Mouse (Mus musculus) kidney, embryonic 16.5 days (tissue): ENCODE measurements around the gene Fastkd5. TPM values are rescaled to one million over a fixed set of nuclear protein-coding genes. Genes with fewer than 3 reads are reported as not detected.
A peak's percentile ranks its signal among the peaks of the same experiment; 100 is the strongest.
"Not testable (repeated sequence)": the region's sequence is repeated elsewhere in the genome, so short reads cannot be mapped to it uniquely, and the experiment has no call there.

Source experiments
- ATAC-seq: fragments of 200-750 bp; cut with Nextera tagmentation; 2 replicates; pipeline ENCODE4 v1.8.0; 2017; ENCODE audit warnings: moderate TSS enrichment; ENCODE audit not compliant: low FRiP score, low TSS enrichment
- H3K27ac ChIP-seq: fragments of 300-500 bp; sonication (generic); 2 replicates; pipeline ENCODE4 v1.5.1; 2014; ENCODE audit warnings: low read length
- H3K27me3 ChIP-seq: fragments of 300-500 bp; sonication (generic); 2 replicates; pipeline ENCODE4 v1.6.1; 2014; ENCODE audit warnings: low read length, control low read depth, mixed read lengths; ENCODE audit not compliant: insufficient read depth
- H3K36me3 ChIP-seq: fragments of 300-500 bp; sonication (generic); 2 replicates; pipeline ENCODE4 v1.6.1; 2014; ENCODE audit warnings: low read length, control low read depth, mixed read lengths; ENCODE audit not compliant: insufficient read depth
- H3K4me1 ChIP-seq: fragments of 300-500 bp; sonication (generic); 2 replicates; pipeline ENCODE4 v1.6.1; 2014; ENCODE audit warnings: low read length, control low read depth, mixed read lengths; ENCODE audit not compliant: insufficient read depth
- H3K4me2 ChIP-seq: fragments of 300-500 bp; sonication (generic); replicated peaks from 2 replicates; pipeline ENCODE4 v1.6.1; 2014; ENCODE audit warnings: low read depth, low read length
- H3K4me3 ChIP-seq: fragments of 300-500 bp; sonication (generic); 2 replicates; pipeline ENCODE4 v1.5.1; 2014; ENCODE audit warnings: mild to moderate bottlenecking, low read length
- H3K9ac ChIP-seq: fragments of 300-500 bp; sonication (generic); replicated peaks from 2 replicates; pipeline ENCODE4 v1.6.1; 2014; ENCODE audit warnings: low read length
- H3K9me3 ChIP-seq: fragments of 300-500 bp; sonication (generic); 2 replicates; pipeline ENCODE4 v1.6.1; 2016; ENCODE audit warnings: low read length, control low read depth
- WGBS: fragments of 180-500 bp; shearing (Covaris S2); extraction: QIAGEN DNeasy Blood & Tissue Kit; methylation state at CpG from one replicate; pipeline ENCODE4 v1.1.7; 2014; 5-methylcytosine and 5-hydroxymethylcytosine counted together
- polyA plus RNA-seq: library from polyadenylated mRNA; unstranded; fragments of >200 nt; fragmentation: Nextera tagmentation; extraction: Ambion mirVana; gene quantifications from 2 replicates; pipeline ENCODE4 v1.2.1, GENCODE M21; 2015

Gene Fastkd5
- polyA plus RNA-seq, 1 experiment from 2014 or later: 16.4 TPM

DNA sequence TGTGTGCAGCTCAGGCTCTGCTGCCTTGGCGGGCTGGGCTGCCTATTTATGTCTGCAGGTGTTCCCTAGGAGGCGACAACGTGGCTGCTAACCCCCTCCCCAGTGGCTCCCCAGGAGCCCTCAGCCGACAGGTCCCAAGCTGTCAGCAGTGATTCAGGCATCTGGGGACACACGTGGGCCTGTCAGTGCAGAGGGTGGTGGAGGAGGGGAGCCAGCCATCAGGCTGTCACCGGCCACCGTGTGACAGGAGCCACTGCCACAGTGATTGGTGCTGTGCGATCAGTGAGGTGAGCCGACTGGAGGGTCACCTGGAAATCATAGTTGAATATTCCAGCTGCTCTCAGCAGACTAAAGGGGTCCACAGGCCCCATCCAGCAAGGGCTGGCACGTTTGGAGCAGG is 47.3 kb downstream of the Fastkd5 start, which contains the start of gene Avp:
Gene Avp (minus strand): TSS at position 3 of the 400 bp plus-strand sequence.
- Histone ChIP-seq H3K4me2 (no peak within 1 kb of the TSS), H3K27ac (no peak within 1 kb of the TSS), H3K9ac (no peak within 1 kb of the TSS), H3K4me1 (peaks cover 11% of the 10 kb centered on the region), H3K4me3 (no peak within 1 kb of the TSS), H3K9me3 (no peaks in the 10 kb centered on the region), H3K36me3 (no peaks in the 10 kb centered on the region), H3K27me3 (peaks cover 51% of the 10 kb centered on the region)
- ATAC-seq: no peak
- WGBS: 37% methylated on average over 10 of the region's 10 CpGs

DNA sequence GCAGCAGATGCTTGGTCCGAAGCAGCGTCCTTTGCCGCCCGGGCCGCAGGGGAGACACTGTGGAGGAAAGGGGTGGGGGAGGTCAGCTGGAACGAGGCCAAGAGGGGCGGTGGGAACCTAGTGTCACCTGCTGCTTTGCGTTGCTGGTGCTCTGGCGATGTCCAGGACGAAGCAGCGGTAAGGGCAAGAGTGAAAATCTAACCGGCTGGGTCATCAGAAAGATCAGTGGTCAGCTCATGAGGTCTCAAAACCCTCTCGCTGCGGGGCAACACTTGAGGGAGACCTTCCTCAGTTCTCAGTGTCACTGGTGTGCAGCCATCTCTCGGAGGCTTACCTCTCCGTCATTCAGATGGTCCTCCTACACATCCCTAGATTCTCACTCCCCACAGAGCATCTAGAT is 48.6 kb downstream of the Fastkd5 start:
- Histone ChIP-seq H3K9me3 (no peaks in the 10 kb centered on the region), H3K4me1 (peaks cover 19% of the 10 kb centered on the region), H3K9ac (no peak overlapping the region), H3K36me3 (no peaks in the 10 kb centered on the region), H3K4me3 (peak overlapping the region; percentile 39), H3K4me2 (peak overlapping the region; percentile 54), H3K27ac (no peak overlapping the region), H3K27me3 (peaks cover 65% of the 10 kb centered on the region)
- 3% methylated on average over 16 of the region's 16 CpGs for WGBS
- no peak for ATAC-seq

DNA sequence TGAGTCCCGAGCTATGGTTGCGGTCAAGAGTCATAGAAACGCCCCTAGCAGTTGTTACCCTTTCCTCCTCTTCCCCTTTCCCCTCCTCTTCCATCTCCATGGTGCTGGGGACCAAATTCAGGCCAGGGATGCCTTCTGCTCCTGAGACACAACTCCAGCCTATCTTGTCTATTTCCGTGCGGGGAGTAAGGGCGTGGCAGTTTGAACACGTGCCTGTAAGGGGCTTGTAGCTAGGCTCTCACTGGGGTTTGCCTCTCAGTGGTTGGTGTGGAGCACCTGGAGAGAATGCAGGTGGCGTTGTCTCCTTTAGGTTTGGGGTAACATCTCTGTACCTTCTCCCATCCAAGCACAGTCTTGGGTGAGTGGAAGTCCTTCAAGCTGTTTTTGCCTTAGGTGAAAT is 50.0 kb downstream of the Fastkd5 start:
- Histone ChIP-seq H3K27ac (no peak overlapping the region), H3K27me3 (peaks cover 78% of the 10 kb centered on the region), H3K9ac (no peak overlapping the region), H3K4me1 (peaks cover 19% of the 10 kb centered on the region), H3K4me3 (no peak overlapping the region), H3K9me3 (no peaks in the 10 kb centered on the region), H3K36me3 (no peaks in the 10 kb centered on the region), H3K4me2 (no peak overlapping the region)
- 10% methylated on average over 8 of the region's 8 CpGs for WGBS
- no peak for ATAC-seq

DNA sequence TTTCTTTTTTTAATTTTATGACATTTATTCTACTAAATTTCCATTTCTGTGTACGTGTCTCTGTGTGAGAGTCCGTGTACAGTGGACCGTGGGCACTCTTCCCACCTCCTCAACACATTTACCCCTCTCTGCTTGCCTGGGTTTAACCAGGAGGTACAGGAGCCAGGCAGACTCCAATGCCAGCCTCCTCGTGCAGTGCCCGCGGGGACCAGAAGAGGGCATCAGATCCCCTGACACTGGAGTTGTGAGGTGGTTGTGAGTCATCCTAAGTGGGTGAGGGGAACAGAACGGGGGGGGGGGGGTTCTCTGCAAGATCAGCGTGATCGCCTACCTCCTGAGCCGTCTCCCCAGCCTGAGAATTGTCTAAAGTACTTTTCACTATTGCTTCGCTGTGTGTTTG is 51.7 kb downstream of the Fastkd5 start:
- 9% methylated on average over 11 of the region's 11 CpGs for WGBS
- H3K9me3 ChIP-seq: no peaks in the 10 kb centered on the region
- ATAC-seq: no peak
- peaks cover 19% of the 10 kb centered on the region for H3K4me1 ChIP-seq
- H3K4me3 ChIP-seq: no peak overlapping the region
- no peaks in the 10 kb centered on the region for H3K36me3 ChIP-seq
- H3K27me3 ChIP-seq: peaks cover 78% of the 10 kb centered on the region
- no peak overlapping the region for H3K4me2 ChIP-seq
- no peak overlapping the region for H3K9ac ChIP-seq
- H3K27ac ChIP-seq: no peak overlapping the region

DNA sequence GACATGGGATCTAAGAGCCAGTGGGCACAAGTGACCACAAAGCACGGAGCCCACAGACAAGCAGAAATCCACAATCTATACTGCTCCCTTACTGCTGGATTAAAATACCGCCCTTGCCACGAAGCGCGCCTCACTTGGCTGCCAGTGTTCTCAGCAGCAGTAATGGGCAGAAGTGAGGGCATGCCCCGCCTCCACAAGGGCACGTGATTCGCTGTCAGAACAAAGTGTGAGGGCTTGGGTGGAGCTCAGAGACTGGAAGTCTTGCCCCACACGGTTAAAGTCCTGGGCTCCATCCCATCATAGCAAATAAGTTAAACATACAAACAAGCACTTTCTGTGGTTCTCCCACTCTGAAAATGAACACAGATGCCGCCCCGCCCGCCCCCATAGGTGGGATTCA is 52.2 kb downstream of the Fastkd5 start:
- Histone ChIP-seq H3K4me3 (no peak overlapping the region), H3K27me3 (peaks cover 75% of the 10 kb centered on the region), H3K9me3 (no peaks in the 10 kb centered on the region), H3K4me2 (peak overlapping the region; percentile 24; the same call in 1 of the 2 replicates), H3K9ac (no peak overlapping the region), H3K36me3 (no peaks in the 10 kb centered on the region), H3K4me1 (peaks cover 19% of the 10 kb centered on the region), H3K27ac (no peak overlapping the region)
- WGBS: 4% methylated on average over 12 of the region's 12 CpGs
- peak; percentile 46; the same call in 1 of the 2 replicates for ATAC-seq

DNA sequence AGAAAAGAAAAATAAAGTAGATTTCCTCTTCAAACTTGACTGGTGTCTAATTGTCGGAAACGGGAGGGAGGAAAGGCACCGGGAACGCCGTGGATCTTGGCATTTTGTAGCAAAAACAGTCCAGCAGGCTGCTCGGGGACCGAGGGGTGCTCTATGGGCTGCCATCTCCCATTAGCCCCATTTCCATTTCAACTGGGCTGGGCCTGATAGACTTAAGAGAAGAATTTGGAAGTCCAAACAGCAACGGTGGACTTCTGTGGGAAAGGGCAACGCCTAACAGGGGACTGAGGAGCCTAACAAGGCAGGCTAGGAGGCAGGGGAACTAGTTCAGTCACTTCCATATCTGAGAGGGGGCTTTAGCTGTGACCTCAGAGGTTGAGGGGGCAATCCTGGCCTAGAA is 52.8 kb downstream of the Fastkd5 start:
- Histone ChIP-seq H3K4me3 (peak overlapping the region; percentile 37), H3K4me2 (peak overlapping the region; percentile 55), H3K36me3 (no peaks in the 10 kb centered on the region), H3K4me1 (peaks cover 19% of the 10 kb centered on the region), H3K27ac (no peak overlapping the region), H3K27me3 (peaks cover 70% of the 10 kb centered on the region), H3K9ac (no peak overlapping the region; the same call in 1 of the 2 replicates), H3K9me3 (no peaks in the 10 kb centered on the region)
- WGBS: 7% methylated on average over 9 of the region's 9 CpGs
- no peak for ATAC-seq

DNA sequence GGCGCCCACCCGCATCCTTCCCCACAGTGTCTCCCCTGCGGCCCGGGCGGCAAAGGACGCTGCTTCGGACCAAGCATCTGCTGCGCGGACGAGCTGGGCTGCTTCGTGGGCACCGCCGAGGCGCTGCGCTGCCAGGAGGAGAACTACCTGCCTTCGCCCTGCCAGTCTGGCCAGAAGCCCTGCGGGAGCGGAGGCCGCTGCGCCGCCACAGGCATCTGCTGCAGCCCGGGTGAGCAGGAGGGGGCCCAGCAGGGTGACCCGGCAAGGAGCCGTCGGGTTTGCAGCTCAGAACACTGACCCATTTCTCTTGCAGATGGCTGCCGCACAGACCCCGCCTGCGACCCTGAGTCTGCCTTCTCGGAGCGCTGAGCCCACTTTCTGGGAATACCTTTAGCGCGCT is 53.3 kb downstream of the Fastkd5 start:
- ATAC-seq, H3K27ac ChIP-seq, H3K9me3 ChIP-seq, H3K36me3 ChIP-seq: not testable (repeated sequence)
- peaks cover 66% of the 10 kb centered on the region for H3K27me3 ChIP-seq
- peak overlapping the region; percentile 53 for H3K9ac ChIP-seq
- WGBS: under 1% methylated on average over 30 of the region's 32 CpGs
- H3K4me1 ChIP-seq: peaks cover 19% of the 10 kb centered on the region
- H3K4me3 ChIP-seq: peak overlapping the region; percentile 37
- peak overlapping the region; percentile 55 for H3K4me2 ChIP-seq

DNA sequence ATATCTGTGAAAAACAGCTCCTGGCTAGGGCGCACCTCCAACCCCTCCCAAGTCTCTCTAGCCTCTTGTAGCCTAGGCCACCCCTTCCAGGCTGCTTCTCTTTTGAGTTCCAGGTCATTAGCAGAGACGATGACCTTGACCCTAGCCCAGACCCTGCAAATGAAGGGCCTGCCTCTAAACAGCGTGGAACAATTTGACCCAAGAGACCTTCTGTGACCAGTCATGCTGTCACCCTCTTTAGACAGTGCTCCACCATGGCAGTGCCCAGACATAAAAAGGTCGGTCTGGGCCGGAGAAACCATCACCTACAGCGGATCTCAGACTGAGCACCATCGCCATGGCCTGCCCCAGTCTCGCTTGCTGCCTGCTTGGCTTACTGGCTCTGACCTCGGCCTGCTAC is 54.0 kb downstream of the Fastkd5 start, which contains the start of gene Oxt:
Gene Oxt (plus strand): TSS at position 301 of the 400 bp plus-strand sequence.
- no peaks in the 10 kb centered on the region for H3K9me3 ChIP-seq
- ATAC-seq: no peak
- no peak within 1 kb of the TSS for H3K27ac ChIP-seq
- H3K36me3 ChIP-seq: no peaks in the 10 kb centered on the region
- H3K27me3 ChIP-seq: peaks cover 59% of the 10 kb centered on the region
- peak within 1 kb of the TSS; percentile 37 for H3K4me3 ChIP-seq
- peaks cover 16% of the 10 kb centered on the region for H3K4me1 ChIP-seq
- peak within 1 kb of the TSS; percentile 53 for H3K9ac ChIP-seq
- peak within 1 kb of the TSS; percentile 55 for H3K4me2 ChIP-seq
- WGBS: 38% methylated on average over 9 of the region's 9 CpGs

DNA sequence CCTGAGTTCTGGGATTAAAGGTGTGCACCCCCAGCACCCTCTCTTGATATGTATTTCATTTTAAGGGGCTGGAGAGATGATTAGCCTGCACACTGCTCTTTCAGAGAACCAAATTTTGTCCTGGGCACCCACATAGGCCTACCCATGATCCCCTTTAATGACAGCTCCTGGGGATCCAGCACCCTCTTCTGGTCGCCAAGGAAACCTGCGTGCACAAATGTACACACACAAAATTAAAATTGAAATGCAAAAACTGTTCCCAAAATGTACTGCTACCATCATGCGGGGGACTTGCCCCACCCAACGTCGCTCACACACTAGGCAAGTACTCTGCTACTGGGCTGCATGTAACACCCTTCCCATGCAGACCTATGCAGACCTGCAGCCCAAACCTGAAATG is 54.9 kb downstream of the Fastkd5 start:
- ATAC-seq: no peak
- Histone ChIP-seq H3K9me3 (no peaks in the 10 kb centered on the region), H3K27ac (no peak overlapping the region), H3K36me3 (no peaks in the 10 kb centered on the region), H3K9ac (no peak overlapping the region), H3K4me3 (no peak overlapping the region), H3K4me2 (no peak overlapping the region), H3K27me3 (peaks cover 50% of the 10 kb centered on the region), H3K4me1 (peaks cover 8% of the 10 kb centered on the region)
- 85% methylated on average over 5 of the region's 5 CpGs for WGBS

DNA sequence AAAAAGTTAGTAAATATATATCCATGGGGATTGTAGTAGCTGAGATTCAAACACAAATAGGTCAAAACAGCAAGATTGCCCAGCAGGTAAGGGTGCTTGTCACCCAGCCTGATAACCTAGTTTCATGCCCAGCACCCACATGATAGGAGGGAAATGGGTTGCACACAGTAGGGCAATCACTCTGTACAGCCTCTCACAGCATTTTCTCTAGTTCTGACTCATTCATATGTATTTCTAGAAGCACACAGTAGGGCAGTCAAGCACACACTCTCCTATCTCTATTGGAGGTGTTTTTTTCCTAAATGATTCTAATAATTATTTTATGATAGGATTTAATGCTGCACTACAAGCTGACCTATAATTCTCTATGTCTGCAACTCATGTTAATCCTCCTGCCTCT is 59.9 kb downstream of the Fastkd5 start:
- H3K9me3 ChIP-seq: no peaks in the 10 kb centered on the region
- peaks cover 13% of the 10 kb centered on the region; the same call in 1 of the 2 replicates for H3K36me3 ChIP-seq
- peaks cover 1% of the 10 kb centered on the region; the same call in 1 of the 2 replicates for H3K27me3 ChIP-seq
- H3K4me1 ChIP-seq: peaks cover 2% of the 10 kb centered on the region
- H3K27ac ChIP-seq: no peak overlapping the region
- no peak overlapping the region for H3K4me2 ChIP-seq
- H3K4me3 ChIP-seq: no peak overlapping the region
- no peak overlapping the region for H3K9ac ChIP-seq
- ATAC-seq: no peak
